Mouse (Mus musculus) frontal cortex, postnatal 14 days (tissue): ENCODE measurements around the gene Trim14.
"Not testable (repeated sequence)": the region's sequence is repeated elsewhere in the genome, so short reads cannot be mapped to it uniquely, and the experiment has no call there.

ENCODE experiments used
- DNase-seq, 2 experiments: peaks; one replicate each; pipeline ENCODE4 v3.0.0; 2022; ENCODE audit warnings: low spot score in 2 of 2

The Trim14 gene

GRCm38 (mm10) chr4:46535840-46536361, at the start of gene Trim14:
TSS of gene Trim14 (minus strand) at chr4:46536141.
- DNase-seq = no peak

- DNase-seq = no peak
These were observed 49.3 kb upstream of the Trim14 start for GRCm38 (mm10) chr4:46585041-46585810.

- not testable (repeated sequence) for DNase-seq
These were observed 48.6 kb upstream of the Trim14 start for GRCm38 (mm10) chr4:46584536-46584935.

- not testable (repeated sequence) for DNase-seq
These were observed 48.1 kb upstream of the Trim14 start for GRCm38 (mm10) chr4:46584084-46584483.

- DNase-seq = not testable (repeated sequence)
These were observed 46.1 kb upstream of the Trim14 start for GRCm38 (mm10) chr4:46582024-46582423.

- not testable (repeated sequence) for DNase-seq
These were observed 45.6 kb upstream of the Trim14 start for GRCm38 (mm10) chr4:46581577-46581976.

- DNase-seq = not testable (repeated sequence)
These were observed 44.9 kb upstream of the Trim14 start for GRCm38 (mm10) chr4:46580799-46581243.

GRCm38 (mm10) chr4:46578796-46579346, 42.9 kb upstream of the Trim14 start:
- DNase-seq = not testable (repeated sequence)

GRCm38 (mm10) chr4:46578228-46578627, 42.3 kb upstream of the Trim14 start:
- DNase-seq = no peak

GRCm38 (mm10) chr4:46575509-46576284, 39.8 kb upstream of the Trim14 start:
- DNase-seq = not testable (repeated sequence)

GRCm38 (mm10) chr4:46574841-46575240, 38.9 kb upstream of the Trim14 start:
- DNase-seq = no peak

GRCm38 (mm10) chr4:46574024-46574753, 38.2 kb upstream of the Trim14 start:
- no peak for DNase-seq

- no peak for DNase-seq
These were observed 36.7 kb upstream of the Trim14 start for GRCm38 (mm10) chr4:46572616-46573015.

GRCm38 (mm10) chr4:46571744-46572143, 35.8 kb upstream of the Trim14 start:
- no peak for DNase-seq

- no peak for DNase-seq
These were observed 33.7 kb upstream of the Trim14 start for GRCm38 (mm10) chr4:46569671-46570070.

- DNase-seq = no peak
These were observed 32.2 kb upstream of the Trim14 start for GRCm38 (mm10) chr4:46568169-46568568.

- DNase-seq = no peak
These were observed 31.2 kb upstream of the Trim14 start for GRCm38 (mm10) chr4:46566931-46567671.

GRCm38 (mm10) chr4:46565393-46565955, 29.5 kb upstream of the Trim14 start:
- DNase-seq = no peak

GRCm38 (mm10) chr4:46564247-46564646, 28.3 kb upstream of the Trim14 start:
- no peak for DNase-seq

- no peak for DNase-seq
These were observed 27.9 kb upstream of the Trim14 start for GRCm38 (mm10) chr4:46563847-46564246.
